Mouse (Mus musculus) heart, embryonic 15.5 days (tissue): ENCODE measurements at regions not wholly inside any gene's neighbourhood (a gene's known extent, or its start where the extent isn't known, plus 50 kb on each side); places are given as distances from the start of the nearest gene placed in this dataset.

Experiments used
- ATAC-seq: fragments of 200-750 bp; cut with Nextera tagmentation; replicated peaks from 2 replicates; pipeline ENCODE4 v1.8.0; 2017; ENCODE audit warnings: low read depth, moderate TSS enrichment; ENCODE audit not compliant: insufficient number of reproducible peaks, insufficient read depth, low FRiP score
- H3K27ac ChIP-seq: fragments of 300-500 bp; sonication (generic); 2 replicates; pipeline ENCODE4 v1.5.1; 2015; ENCODE audit warnings: mild to moderate bottlenecking, inconsistent platforms
- H3K27me3 ChIP-seq: fragments of 300-500 bp; sonication (generic); 2 replicates; pipeline ENCODE4 v1.6.1; 2015; ENCODE audit warnings: inconsistent platforms
- H3K36me3 ChIP-seq: fragments of 300-500 bp; sonication (generic); 2 replicates; pipeline ENCODE4 v1.6.1; 2015; ENCODE audit warnings: mild to moderate bottlenecking, inconsistent platforms
- H3K4me1 ChIP-seq: fragments of 300-500 bp; sonication (generic); replicated peaks from 2 replicates; pipeline ENCODE4 v1.6.1; 2015; ENCODE audit warnings: inconsistent platforms
- H3K4me2 ChIP-seq: fragments of 300-500 bp; sonication (generic); 2 replicates; pipeline ENCODE4 v1.6.1; 2015; ENCODE audit warnings: inconsistent platforms, mild to moderate bottlenecking, moderate library complexity
- H3K4me3 ChIP-seq: fragments of 300-500 bp; sonication (generic); 2 replicates; pipeline ENCODE4 v1.5.1; 2015; ENCODE audit warnings: mild to moderate bottlenecking, inconsistent platforms
- H3K9ac ChIP-seq: fragments of 300-500 bp; sonication (generic); 2 replicates; pipeline ENCODE4 v1.6.1; 2015; ENCODE audit warnings: mild to moderate bottlenecking, inconsistent platforms
- H3K9me3 ChIP-seq: fragments of 300-500 bp; sonication (generic); replicated peaks from 2 replicates; pipeline ENCODE4 v1.6.1; 2016; ENCODE audit warnings: inconsistent platforms
- WGBS: fragments of 180-500 bp; shearing (Covaris S2); methylation state at CpG from one replicate; pipeline ENCODE4 v1.1.7; 2015; ENCODE audit warnings: mixed read lengths; 5-methylcytosine and 5-hydroxymethylcytosine counted together

- Histone ChIP-seq H3K4me3 (no peak overlapping the region), H3K4me2 (no peak overlapping the region), H3K27ac (no peak overlapping the region), H3K36me3 (no peaks in the 10 kb centered on the region), H3K4me1 (peaks cover 50% of the 10 kb centered on the region), H3K27me3 (no peaks in the 10 kb centered on the region), H3K9me3 (no peaks in the 10 kb centered on the region), H3K9ac (no peak overlapping the region)
- 41% methylated on average over 8 of the region's 8 CpGs for WGBS
- no peak for ATAC-seq
Observed at GRCm38 (mm10) chr16:21364885-21365284, 58.0 kb upstream of the Vps8 start.

GRCm38 (mm10) chr16:21367449-21367848 lies 55.5 kb upstream of the Vps8 start:
- 20% methylated on average over 8 of the region's 8 CpGs for WGBS
- no peaks in the 10 kb centered on the region for H3K27me3 ChIP-seq
- no peaks in the 10 kb centered on the region for H3K36me3 ChIP-seq
- no peak overlapping the region for H3K4me2 ChIP-seq
- peaks cover 47% of the 10 kb centered on the region for H3K4me1 ChIP-seq
- ATAC-seq = 0 out of 2 replicates have a peak, but pooled peaks have one; percentile 47
- H3K27ac ChIP-seq = no peak overlapping the region
- H3K9me3 ChIP-seq = no peaks in the 10 kb centered on the region
- no peak overlapping the region for H3K4me3 ChIP-seq
- H3K9ac ChIP-seq = no peak overlapping the region

- Histone ChIP-seq H3K4me2 (no peak overlapping the region), H3K36me3 (no peaks in the 10 kb centered on the region), H3K4me1 (peaks cover 35% of the 10 kb centered on the region), H3K9me3 (no peaks in the 10 kb centered on the region), H3K27me3 (no peaks in the 10 kb centered on the region), H3K9ac (no peak overlapping the region), H3K4me3 (no peak overlapping the region), H3K27ac (no peak overlapping the region)
- WGBS = 83% methylated on average over 1 of the region's 1 CpGs
- ATAC-seq = no peak
Observed at GRCm38 (mm10) chr16:21368821-21369220, 54.1 kb upstream of the Vps8 start.

GRCm38 (mm10) chr16:21369569-21370512 lies 53.1 kb upstream of the Vps8 start:
- ATAC-seq = no peak; the same call in 1 of the 2 replicates
- no peaks in the 10 kb centered on the region for H3K36me3 ChIP-seq
- H3K4me2 ChIP-seq = 0 out of 2 replicates have a peak overlapping the region, but pooled peaks have one; percentile 6
- peak overlapping the region; percentile 79 for H3K27ac ChIP-seq
- H3K27me3 ChIP-seq = no peaks in the 10 kb centered on the region
- WGBS = 29% methylated on average over 12 of the region's 12 CpGs
- H3K4me3 ChIP-seq = no peak overlapping the region
- H3K4me1 ChIP-seq = peaks cover 25% of the 10 kb centered on the region
- no peak overlapping the region for H3K9ac ChIP-seq
- no peaks in the 10 kb centered on the region for H3K9me3 ChIP-seq
